Mouse (Mus musculus) c-Kit-positive CD71-positive TER-119-positive erythroid progenitor cells, embryonic 14.5 days (primary cell): Measurements from ENCODE around the gene Serpina1a.
"Not testable (repeated sequence)": the region's sequence is repeated elsewhere in the genome, so short reads cannot be mapped to it uniquely, and the experiment has no call there.

Experiments
- DNase-seq: peaks from one replicate; pipeline ENCODE4 v3.0.0-alpha.2; 2013; ENCODE audit warnings: low spot score

Serpina1a gene

GRCm38 (mm10) chr12:103863101-103863974 lies at the start of gene Serpina1a:
TSS of gene Serpina1a (minus strand) at chr12:103863562.
- DNase-seq, result not testable (repeated sequence)

GRCm38 (mm10) chr12:103909181-103909580 lies 45.8 kb upstream of the Serpina1a start:
- not testable (repeated sequence) for DNase-seq

GRCm38 (mm10) chr12:103907746-103908145 lies 44.4 kb upstream of the Serpina1a start:
- DNase-seq, result not testable (repeated sequence)

GRCm38 (mm10) chr12:103904837-103905340 lies 41.5 kb upstream of the Serpina1a start, which contains the start of gene Serpina1c:
TSS of gene Serpina1c (minus strand) at chr12:103904887.
- DNase-seq, result not testable (repeated sequence)

- DNase-seq, result not testable (repeated sequence)
Measured at GRCm38 (mm10) chr12:103901929-103902328, 38.6 kb upstream of the Serpina1a start.

GRCm38 (mm10) chr12:103866873-103867272 lies 3.5 kb upstream of the Serpina1a start:
- not testable (repeated sequence) for DNase-seq

- no peak for DNase-seq
Measured at GRCm38 (mm10) chr12:103860976-103861375, 2.4 kb downstream of the Serpina1a start.

GRCm38 (mm10) chr12:103860571-103860970 lies 2.8 kb downstream of the Serpina1a start:
- DNase-seq, result not testable (repeated sequence)

GRCm38 (mm10) chr12:103859584-103859983 lies 3.8 kb downstream of the Serpina1a start:
- DNase-seq, result not testable (repeated sequence)

GRCm38 (mm10) chr12:103853032-103853431 lies 10.3 kb downstream of the Serpina1a start:
- DNase-seq, result not testable (repeated sequence)

GRCm38 (mm10) chr12:103830273-103830672 lies 33.1 kb downstream of the Serpina1a start, which contains the start of gene Serpina1b:
TSS of gene Serpina1b (minus strand) at chr12:103830373.
- DNase-seq, result not testable (repeated sequence)

- DNase-seq, result not testable (repeated sequence)
Measured at GRCm38 (mm10) chr12:103827661-103828372, 35.5 kb downstream of the Serpina1a start.

GRCm38 (mm10) chr12:103823826-103824225 lies 39.5 kb downstream of the Serpina1a start:
- DNase-seq, result not testable (repeated sequence)
